Mouse (Mus musculus): ENCODE measurements around the gene Dock9.

Gene Dock9

GRCm38 (mm10) chr14:121797457-121798410 is at the start of gene Dock9:
Gene Dock9 (minus strand): TSS chr14:121797837.
- peak; percentile 87 to 88 for DNase-seq

GRCm38 (mm10) chr14:121844486-121844885 is 46.8 kb upstream of the Dock9 start:
- DNase-seq: no peak

- no peak for DNase-seq
Measured at GRCm38 (mm10) chr14:121840217-121840616, 42.6 kb upstream of the Dock9 start.

- no peak for DNase-seq
Measured at GRCm38 (mm10) chr14:121838161-121838560, 40.5 kb upstream of the Dock9 start.

- no peak for DNase-seq
Measured at GRCm38 (mm10) chr14:121833001-121833520, 35.4 kb upstream of the Dock9 start.

GRCm38 (mm10) chr14:121829816-121830442 is 32.3 kb upstream of the Dock9 start:
- DNase-seq: no peak

- no peak for DNase-seq
Measured at GRCm38 (mm10) chr14:121827091-121827490, 29.5 kb upstream of the Dock9 start.

- DNase-seq: no peak
Measured at GRCm38 (mm10) chr14:121825521-121826445, 28.1 kb upstream of the Dock9 start.

GRCm38 (mm10) chr14:121824322-121825103 is 26.9 kb upstream of the Dock9 start:
- peak in 1 of 2 experiments; percentile 6 for DNase-seq

GRCm38 (mm10) chr14:121822997-121823396 is 25.4 kb upstream of the Dock9 start:
- DNase-seq: no peak

GRCm38 (mm10) chr14:121822506-121822905 is 24.9 kb upstream of the Dock9 start:
- no peak for DNase-seq

- DNase-seq: no peak
Measured at GRCm38 (mm10) chr14:121806791-121807190, 9.2 kb upstream of the Dock9 start.

GRCm38 (mm10) chr14:121806316-121806715 is 8.7 kb upstream of the Dock9 start:
- no peak for DNase-seq

- peak in 1 of 2 experiments; percentile 35 for DNase-seq
Measured at GRCm38 (mm10) chr14:121804461-121804860, 6.8 kb upstream of the Dock9 start.

GRCm38 (mm10) chr14:121800962-121801361 is 3.3 kb upstream of the Dock9 start:
- DNase-seq: no peak

GRCm38 (mm10) chr14:121799112-121799511 is 1.5 kb upstream of the Dock9 start:
- no peak for DNase-seq

GRCm38 (mm10) chr14:121798411-121798799 is 768 bp upstream of the Dock9 start:
- peak; percentile 82 to 83 for DNase-seq

- peak in 1 of 2 experiments; percentile 8 for DNase-seq
Measured at GRCm38 (mm10) chr14:121796571-121797456, 823 bp downstream of the Dock9 start.

- DNase-seq: no peak
Measured at GRCm38 (mm10) chr14:121795536-121795935, 2.1 kb downstream of the Dock9 start.

GRCm38 (mm10) chr14:121793639-121794038 is 4.0 kb downstream of the Dock9 start:
- no peak for DNase-seq

- DNase-seq: no peak
Measured at GRCm38 (mm10) chr14:121791935-121792334, 5.7 kb downstream of the Dock9 start.

All from spleen, adult 18-20 months (tissue).